Comparison of ENCODE assay signal across 20 mouse cellular contexts in the genomic region with DNA sequence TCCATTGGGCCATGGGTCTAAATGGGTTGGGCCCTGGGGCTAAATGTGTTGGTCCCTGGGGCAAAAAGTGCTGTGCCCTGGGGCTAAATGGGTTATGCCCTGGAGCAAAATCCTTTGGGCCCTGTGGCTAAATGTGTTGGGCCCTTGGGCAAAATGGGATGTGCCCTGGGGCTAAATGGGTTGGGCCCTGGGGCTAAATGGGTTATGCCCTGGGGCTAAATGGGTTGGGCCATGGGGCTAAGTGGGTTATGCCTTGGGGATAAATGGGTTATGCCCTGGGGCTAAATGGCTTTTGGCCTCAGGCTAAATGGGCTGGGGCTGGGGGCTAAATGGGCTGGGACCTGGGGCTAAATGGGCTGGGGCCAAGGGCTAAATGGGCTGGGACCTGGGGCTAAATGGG. TPM values are rescaled to one million over a fixed set of nuclear protein-coding genes. Genes with fewer than 3 reads are reported as not detected.
DNase-seq lines count a peak whose midpoint lies in the region.
"Not testable (repeated sequence)": the region's sequence is repeated elsewhere in the genome, so short reads cannot be mapped to it uniquely, and the experiment has no call there.
"Had no signal": no experiment of that assay in that cellular context is flagged by ENCODE, and none has a peak within 500 bp of the region (broad histone marks: within the 10 kb centered on the region; RNA-seq: fewer than 3 reads in every experiment).

No protein-coding gene starts in this region.

- not testable (repeated sequence) for H3K4me1 ChIP-seq in limb, embryonic 10.5 days

- H3K27me3 ChIP-seq in limb, embryonic 10.5 days (ENCODE audit: low read depth, poor library complexity, severe bottlenecking): not testable (repeated sequence)

- H3K36me3 ChIP-seq in limb, embryonic 10.5 days: not testable (repeated sequence)

- peak; percentile 2 for DNase-seq in ZHBTc4 (ENCODE audit: low read depth, low spot score)
- DNase-seq in adrenal gland, postnatal 14 days: peak; percentile 3
- DNase-seq in limb, embryonic 10.5 days (ENCODE audit: low spot score): peak; percentile 15
- DNase-seq in urinary bladder, postnatal 4 days (ENCODE audit: low spot score in 2 of 2): peak; percentile 14 to 59

- H3K27ac ChIP-seq in limb, embryonic 10.5 days: not testable (repeated sequence)

- peaks cover 17% of the 10 kb centered on the region for H3K9me3 ChIP-seq in limb, embryonic 10.5 days (replicated peaks)

- H3K4me3 ChIP-seq in limb, embryonic 10.5 days: not testable (repeated sequence)

RNA-seq across cellular contexts. Expression of gene Vmn1r2, which starts 2.7 kb away (rescaled TPM):
- total RNA-seq in adrenal gland, postnatal 14 days (2021): not detected in 2 replicates
- polyA plus RNA-seq in limb, embryonic 10.5 days (2016; fragmentation: Nextera tagmentation; extraction: Ambion mirVana): not detected in 2 replicates
- total RNA-seq: adrenal gland, adult 18-20 months; adrenal gland, adult 2 months; adrenal gland, adult 8-10 months; adrenal gland, postnatal 10 days; adrenal gland, postnatal 36 days; adrenal gland, postnatal 4 days; CH12.LX; ES-E14; MEL had no signal
- polyA plus RNA-seq: activated CD4-positive, CD25-positive, alpha-beta regulatory T cell, adult 4 months; brain, embryonic 14.5 days; C2C12; CD4-positive, CD25-positive, alpha-beta regulatory T cell, adult 4 months; cerebellum, adult 2 months; G1E; Patski had no signal

RNA-seq across cellular contexts. Expression of gene Vmn1r3, which starts 20.7 kb away (rescaled TPM):
- total RNA-seq in adrenal gland, postnatal 14 days (2021): not detected in 2 replicates
- not detected in 2 replicates for polyA plus RNA-seq in limb, embryonic 10.5 days (2016; fragmentation: Nextera tagmentation; extraction: Ambion mirVana)
- total RNA-seq: adrenal gland, adult 18-20 months; CH12.LX; ES-E14; G1E; MEL had no signal
- polyA plus RNA-seq: activated CD4-positive, CD25-positive, alpha-beta regulatory T cell, adult 4 months; brain, embryonic 14.5 days; C2C12; CD4-positive, CD25-positive, alpha-beta regulatory T cell, adult 4 months; cerebellum, adult 2 months; G1E; Patski had no signal
